Mouse (Mus musculus) kidney, adult 2 months (tissue): ENCODE data around the gene Hoxb8. TPM values are rescaled to one million over a fixed set of nuclear protein-coding genes. Genes with fewer than 3 reads are reported as not detected.

Experiments used
- DNase-seq: peaks from one replicate; pipeline ENCODE4 v3.0.0; 2021
- H3K27ac ChIP-seq: fragments of 200-500 bp; 2 replicates; pipeline ENCODE4 v1.5.1; 2012; ENCODE audit warnings: low read depth, low read length, control low read depth, inconsistent platforms; ENCODE audit not compliant: insufficient read depth
- H3K27me3 ChIP-seq: fragments of 200-500 bp; replicated peaks from 2 replicates; pipeline ENCODE4 v1.6.1; 2012; ENCODE audit warnings: mild to moderate bottlenecking, moderate library complexity, low read length, inconsistent platforms; ENCODE audit not compliant: control insufficient read depth, insufficient read depth
- H3K36me3 ChIP-seq: fragments of 200-500 bp; 2 replicates; pipeline ENCODE4 v1.6.1; 2012; ENCODE audit warnings: mild to moderate bottlenecking, moderate library complexity, low read length, inconsistent platforms; ENCODE audit not compliant: control insufficient read depth, insufficient read depth
- H3K4me1 ChIP-seq: fragments of 200-500 bp; 2 replicates; pipeline ENCODE4 v1.6.1; 2011; ENCODE audit warnings: low read length; ENCODE audit not compliant: control insufficient read depth, insufficient read depth
- H3K4me3 ChIP-seq: fragments of 200-500 bp; 2 replicates; pipeline ENCODE4 v1.5.1; 2011; ENCODE audit warnings: mild to moderate bottlenecking, low read depth, low read length, control low read depth; ENCODE audit not compliant: insufficient read depth
- CTCF ChIP-seq: fragments of 200-500 bp; conservative IDR thresholded peaks from 2 replicates; pipeline ENCODE4 v1.5.1; 2011; ENCODE audit warnings: low read depth, mild to moderate bottlenecking, control low read depth, low read length, moderate library complexity, mixed read lengths; ENCODE audit not compliant: insufficient read depth, insufficient read length
- POLR2A ChIP-seq: fragments of 200-500 bp; IDR thresholded peaks from one replicate; pipeline ENCODE4 v1.6.1; 2011; ENCODE audit warnings: low read depth, low read length, control low read depth
- WGBS: fragments of 180-500 bp; shearing (Covaris S2); methylation state at CpG from one replicate; pipeline ENCODE4 v1.1.7; 2018; 5-methylcytosine and 5-hydroxymethylcytosine counted together
- polyA plus RNA-seq: library from polyadenylated mRNA; depleted of rRNA; stranded (reverse); fragments of >200 nt; gene quantifications from 2 replicates; pipeline ENCODE4 v1.2.3, GENCODE M21; 2012

Hoxb8 gene
- polyA plus RNA-seq, 1 experiment: 51.7 TPM

DNA sequence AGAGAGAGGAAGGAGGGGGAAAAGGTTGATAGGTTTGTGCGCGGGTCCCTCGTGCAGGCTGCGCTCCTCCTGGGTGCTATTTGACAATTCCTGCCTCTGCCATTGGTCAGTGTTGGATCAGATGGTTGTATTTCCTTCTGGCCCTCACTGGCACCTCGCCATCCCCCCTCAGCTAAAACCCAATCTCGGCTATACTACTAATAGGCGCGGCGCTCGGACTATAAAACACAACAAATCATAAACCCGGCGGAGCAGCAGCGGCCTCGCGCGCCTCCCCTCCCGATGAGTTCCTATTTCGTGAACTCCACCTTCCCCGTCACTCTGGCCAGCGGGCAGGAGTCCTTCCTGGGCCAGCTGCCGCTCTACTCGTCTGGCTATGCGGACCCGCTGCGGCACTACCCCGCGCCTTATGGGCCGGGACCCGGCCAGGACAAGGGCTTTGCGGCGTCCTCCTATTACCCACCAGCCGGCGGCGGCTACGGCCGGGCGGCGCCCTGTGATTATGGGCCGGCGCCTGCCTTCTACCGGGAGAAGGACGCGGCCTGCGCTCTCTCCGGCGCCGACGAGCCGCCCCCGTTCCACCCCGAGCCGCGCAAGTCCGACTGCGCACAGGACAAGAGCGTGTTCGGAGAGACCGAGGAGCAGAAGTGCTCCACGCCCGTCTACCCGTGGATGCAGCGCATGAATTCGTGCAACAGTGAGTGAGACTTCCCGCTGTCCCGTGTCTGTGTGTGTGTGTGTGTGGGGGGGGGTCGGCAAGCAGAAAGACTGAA, 17.4 kb downstream of the Hoxb8 start:
- H3K27ac ChIP-seq: peak overlapping the region; percentile 92
- peaks cover 2% of the 10 kb centered on the region; the same call in 1 of the 2 replicates for H3K36me3 ChIP-seq
- TF ChIP-seq CTCF (no peak), POLR2A (peak; percentile 10)
- peak; percentile 94 for DNase-seq
- H3K27me3 ChIP-seq: no peaks in the 10 kb centered on the region
- peak overlapping the region; percentile 91 for H3K4me3 ChIP-seq
- peaks cover 4% of the 10 kb centered on the region; the same call in 1 of the 2 replicates for H3K4me1 ChIP-seq
- WGBS: under 1% methylated on average over 66 of the region's 66 CpGs

DNA sequence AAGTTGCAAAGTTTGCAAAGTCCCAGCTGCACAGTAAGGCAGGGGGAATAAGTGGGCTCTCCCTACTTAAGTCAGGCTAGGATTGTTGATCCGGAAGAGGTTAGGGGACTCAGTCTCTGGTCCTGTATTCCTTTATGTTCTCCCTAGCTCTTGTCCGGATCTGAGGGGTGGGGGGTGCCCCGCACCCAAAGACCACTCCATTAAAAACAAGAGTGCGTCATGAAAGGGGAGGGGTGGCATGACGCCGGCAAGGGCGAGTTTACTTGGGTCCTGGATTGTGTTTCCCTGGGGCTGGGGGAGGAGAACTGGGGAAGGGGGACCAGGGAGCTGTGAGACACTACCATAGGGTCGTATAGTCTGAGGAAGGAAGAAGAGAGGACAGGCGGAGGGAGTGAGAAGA, 18.1 kb downstream of the Hoxb8 start:
- peaks cover 4% of the 10 kb centered on the region; the same call in 1 of the 2 replicates for H3K4me1 ChIP-seq
- WGBS: 20% methylated on average over 9 of the region's 9 CpGs
- TF ChIP-seq POLR2A (no peak), CTCF (no peak)
- peak overlapping the region; percentile 92 for H3K27ac ChIP-seq
- H3K4me3 ChIP-seq: peak overlapping the region; percentile 91
- DNase-seq: no peak
- H3K27me3 ChIP-seq: no peaks in the 10 kb centered on the region
- peaks cover 2% of the 10 kb centered on the region; the same call in 1 of the 2 replicates for H3K36me3 ChIP-seq

DNA sequence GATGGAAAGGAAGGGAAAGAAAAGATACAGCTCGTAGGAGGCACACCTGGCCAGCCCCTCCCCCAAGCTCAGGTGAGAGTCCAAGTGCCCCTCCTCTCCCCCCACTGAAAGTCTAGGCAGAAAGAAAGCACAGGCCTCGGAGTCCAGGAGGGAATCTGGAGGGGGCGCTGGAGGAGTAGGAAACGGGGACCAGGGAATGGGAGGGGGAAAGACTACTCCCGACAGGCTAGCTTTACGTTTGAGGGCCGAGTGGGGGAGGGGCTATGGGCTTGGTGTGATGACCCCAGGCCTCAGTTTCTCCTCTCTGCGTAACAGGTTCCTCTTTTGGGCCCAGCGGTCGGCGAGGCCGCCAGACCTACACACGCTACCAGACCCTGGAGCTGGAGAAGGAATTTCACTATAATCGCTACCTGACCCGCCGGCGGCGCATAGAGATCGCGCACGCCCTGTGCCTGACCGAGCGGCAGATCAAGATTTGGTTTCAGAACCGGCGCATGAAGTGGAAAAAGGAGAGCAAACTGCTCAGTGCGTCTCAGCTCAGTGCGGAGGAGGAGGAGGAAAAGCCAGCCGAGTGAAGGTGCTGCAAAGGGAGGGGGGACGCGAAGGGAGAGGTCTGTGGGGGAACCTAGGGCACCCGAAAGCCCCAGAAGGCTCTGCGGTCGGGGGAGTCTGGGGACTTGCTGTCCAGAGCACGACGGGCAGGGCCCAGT, 18.8 kb downstream of the Hoxb8 start:
- DNase-seq: peak; percentile 66
- Histone ChIP-seq H3K4me3 (peak overlapping the region; percentile 91), H3K4me1 (peaks cover 4% of the 10 kb centered on the region; the same call in 1 of the 2 replicates), H3K36me3 (peaks cover 2% of the 10 kb centered on the region; the same call in 1 of the 2 replicates), H3K27me3 (no peaks in the 10 kb centered on the region), H3K27ac (peak overlapping the region; percentile 92)
- TF ChIP-seq POLR2A (no peak), CTCF (no peak)
- 28% methylated on average over 35 of the region's 35 CpGs for WGBS

DNA sequence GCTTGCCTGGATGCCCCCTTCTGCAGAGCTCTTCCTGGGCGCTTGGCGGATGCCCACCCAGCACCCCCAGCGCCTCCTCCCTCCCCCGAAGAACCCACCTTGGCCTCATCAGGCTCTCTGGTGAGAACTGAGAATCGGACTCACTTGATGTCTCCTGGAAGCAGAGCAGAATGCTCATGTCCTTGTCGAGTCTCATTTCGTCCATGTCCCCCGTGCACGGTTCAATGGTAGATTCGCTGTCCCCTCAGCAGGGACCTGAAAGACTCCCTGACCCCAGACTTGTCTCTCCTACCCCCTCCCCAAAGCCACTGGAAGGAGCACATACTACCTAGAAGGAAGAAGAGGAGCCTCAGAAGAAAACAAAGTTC, 19.3 kb downstream of the Hoxb8 start:
- H3K27ac ChIP-seq: peak overlapping the region; percentile 92; the same call in 1 of the 2 replicates
- H3K27me3 ChIP-seq: no peaks in the 10 kb centered on the region
- H3K4me1 ChIP-seq: 0 out of 2 replicates have a peak, but pooled peaks cover 1% of the 10 kb centered on the region
- 40% methylated on average over 10 of the region's 10 CpGs for WGBS
- no peak for DNase-seq
- peaks cover 2% of the 10 kb centered on the region; the same call in 1 of the 2 replicates for H3K36me3 ChIP-seq
- peak overlapping the region; percentile 91 for H3K4me3 ChIP-seq
- no peak for TF ChIP-seq POLR2A
- TF ChIP-seq CTCF: no peak

DNA sequence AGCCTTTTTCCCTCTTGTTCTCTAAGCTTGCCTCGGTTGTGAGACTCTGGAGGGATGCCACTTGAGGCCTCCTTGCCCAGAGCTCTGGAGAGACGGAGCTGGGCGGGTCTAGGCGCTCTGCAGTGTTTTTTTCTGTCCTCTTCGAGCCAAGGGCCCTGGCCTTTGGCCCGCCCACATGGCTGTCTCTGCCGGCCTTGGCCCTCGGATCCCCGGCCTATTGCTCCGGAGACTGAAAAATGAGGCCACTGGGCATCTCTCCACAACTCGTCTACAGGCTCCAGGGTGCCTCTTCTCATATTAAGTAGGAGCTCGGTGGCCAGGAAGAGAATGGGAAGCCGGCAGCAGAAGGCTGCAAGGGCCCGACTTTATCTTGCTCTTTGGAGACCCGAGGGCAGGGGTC, 20.1 kb downstream of the Hoxb8 start:
- H3K4me3 ChIP-seq: peak overlapping the region; percentile 5
- peaks cover 7% of the 10 kb centered on the region; the same call in 1 of the 2 replicates for H3K4me1 ChIP-seq
- peak; percentile 95 for DNase-seq
- peaks cover 2% of the 10 kb centered on the region; the same call in 1 of the 2 replicates for H3K36me3 ChIP-seq
- H3K27ac ChIP-seq: peak overlapping the region; percentile 58
- 11% methylated on average over 15 of the region's 15 CpGs for WGBS
- TF ChIP-seq CTCF (no peak), POLR2A (peak; percentile 2)
- H3K27me3 ChIP-seq: no peaks in the 10 kb centered on the region

DNA sequence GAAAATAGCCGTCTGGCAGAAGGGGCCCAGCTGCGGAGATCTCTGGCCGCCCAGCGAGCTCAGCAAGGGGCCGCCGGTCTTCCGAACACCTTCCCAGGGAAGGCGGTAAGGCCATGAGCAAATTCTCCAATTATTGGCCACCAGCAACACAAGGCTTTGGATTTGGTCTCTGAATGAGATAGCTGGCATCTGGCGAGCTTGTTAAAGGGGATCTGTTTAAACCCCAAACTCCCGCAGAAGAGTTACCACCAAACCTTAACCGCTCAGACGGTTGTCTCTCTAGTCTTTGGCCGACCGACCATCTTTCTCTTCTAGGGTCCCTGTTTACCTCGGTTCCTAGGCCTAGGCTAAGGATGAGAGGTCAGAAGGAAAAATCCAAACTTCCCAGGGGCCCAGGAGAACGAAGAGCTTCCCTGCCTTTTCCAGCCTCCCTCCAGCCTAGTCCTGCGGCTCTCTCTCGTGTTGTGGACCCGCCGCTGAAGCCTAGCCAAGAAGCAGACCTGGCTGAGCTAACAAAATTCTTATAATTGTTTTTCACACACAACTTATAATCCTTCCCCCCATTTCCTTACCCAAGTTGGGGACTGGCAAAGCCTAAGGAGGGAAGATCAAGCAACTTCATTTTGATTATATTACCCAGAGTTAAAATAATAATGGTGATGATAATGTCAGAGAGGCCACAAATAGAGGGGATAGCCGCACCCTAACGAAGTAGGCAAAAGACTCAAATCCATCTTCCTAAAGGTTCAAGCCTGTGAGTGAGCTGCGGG, 20.9 kb downstream of the Hoxb8 start:
- TF ChIP-seq CTCF (no peak), POLR2A (no peak)
- Histone ChIP-seq H3K27me3 (no peaks in the 10 kb centered on the region), H3K4me3 (peak overlapping the region; percentile 24; the same call in 1 of the 2 replicates), H3K36me3 (peaks cover 2% of the 10 kb centered on the region; the same call in 1 of the 2 replicates), H3K27ac (peak overlapping the region; percentile 58), H3K4me1 (peaks cover 7% of the 10 kb centered on the region; the same call in 1 of the 2 replicates)
- WGBS: 28% methylated on average over 23 of the region's 23 CpGs
- no peak for DNase-seq
